Comparison of ENCODE assay signal across 17 mouse cellular contexts in genomic region chr9:99667596-99667995, GRCm38 (mm10). TPM values are rescaled to one million over a fixed set of nuclear protein-coding genes. Genes with fewer than 3 reads are reported as not detected.
DNase-seq lines count a peak whose midpoint lies in the region; ATAC-seq and TF ChIP-seq lines count a peak whose summit lies in the region.
"Had no signal": no experiment of that assay in that cellular context is flagged by ENCODE, and none has a peak within 500 bp of the region (broad histone marks: within the 10 kb centered on the region; RNA-seq: fewer than 3 reads in every experiment).

No protein-coding gene starts in this region.

- H3K4me1 ChIP-seq in heart, embryonic 12.5 days (replicated peaks) = no peaks in the 10 kb centered on the region
- H3K4me1 ChIP-seq in limb, embryonic 10.5 days = no peaks in the 10 kb centered on the region
- no peaks in the 10 kb centered on the region for H3K4me1 ChIP-seq in forebrain, postnatal 0 days (ENCODE audit: insufficient read depth)
- H3K4me1 ChIP-seq: liver, embryonic 13.5 days; neural tube, embryonic 13.5 days had no signal

- H3K36me3 ChIP-seq in heart, embryonic 12.5 days = peaks cover 76% of the 10 kb centered on the region
- peaks cover 89% of the 10 kb centered on the region for H3K36me3 ChIP-seq in limb, embryonic 10.5 days
- peaks cover 52% of the 10 kb centered on the region for H3K36me3 ChIP-seq in forebrain, postnatal 0 days (ENCODE audit: insufficient read depth)

- H3K27me3 ChIP-seq in heart, embryonic 12.5 days (replicated peaks) = no peaks in the 10 kb centered on the region
- H3K27me3 ChIP-seq in limb, embryonic 10.5 days (ENCODE audit: low read depth, poor library complexity, severe bottlenecking) = no peaks in the 10 kb centered on the region
- no peaks in the 10 kb centered on the region for H3K27me3 ChIP-seq in forebrain, postnatal 0 days (ENCODE audit: insufficient read depth, low read length)
- H3K27me3 ChIP-seq: liver, embryonic 13.5 days; neural tube, embryonic 13.5 days had no signal

- no peak overlapping the region for H3K9ac ChIP-seq in heart, embryonic 12.5 days
- no peak overlapping the region for H3K9ac ChIP-seq in forebrain, postnatal 0 days
- H3K9ac ChIP-seq: hindbrain, embryonic 14.5 days; liver, embryonic 13.5 days; neural tube, embryonic 13.5 days had no signal

- no peak for TF ChIP-seq CTCF in forebrain, postnatal 0 days (IDR thresholded peaks at IDR 0.05; ENCODE audit: low read depth)

- no peak overlapping the region for H3K4me3 ChIP-seq in heart, embryonic 12.5 days
- no peak overlapping the region for H3K4me3 ChIP-seq in limb, embryonic 10.5 days
- H3K4me3 ChIP-seq in forebrain, postnatal 0 days (ENCODE audit: low read depth, low read length) = no peak overlapping the region
- H3K4me3 ChIP-seq: erythroblast, embryonic 14.5 days; liver, embryonic 13.5 days; neural tube, embryonic 13.5 days had no signal

- DNase-seq in heart, adult 18-20 months = peak; percentile 56 to 74
- peak; percentile 31 for DNase-seq in NIH3T3 (ENCODE audit: low read depth)
- DNase-seq in gastrocnemius, adult 8-10 months (ENCODE audit: low spot score in 2 of 2) = peak; percentile 43 to 50
- peak; percentile 29 for DNase-seq in kidney, postnatal 14 days
- no peak for DNase-seq in limb, embryonic 10.5 days (ENCODE audit: low spot score)
- no peak for DNase-seq in forebrain, postnatal 0 days
- DNase-seq: cerebellum, postnatal 36 days; liver, embryonic 13.5 days; right cerebral cortex, postnatal 25 days had no signal

- H3K9me3 ChIP-seq in heart, embryonic 12.5 days (replicated peaks) = peaks cover 8% of the 10 kb centered on the region; the same call in 1 of the 2 replicates
- no peaks in the 10 kb centered on the region for H3K9me3 ChIP-seq in limb, embryonic 10.5 days (replicated peaks)
- no peaks in the 10 kb centered on the region for H3K9me3 ChIP-seq in forebrain, postnatal 0 days (ENCODE audit: low read length)
- H3K9me3 ChIP-seq: liver, embryonic 13.5 days; neural tube, embryonic 13.5 days had no signal

- no peak overlapping the region for H3K4me2 ChIP-seq in heart, embryonic 12.5 days
- no peak overlapping the region for H3K4me2 ChIP-seq in forebrain, postnatal 0 days (ENCODE audit: low read depth)
- H3K4me2 ChIP-seq: hindbrain, embryonic 14.5 days; liver, embryonic 13.5 days; midbrain, embryonic 11.5 days; neural tube, embryonic 13.5 days had no signal

- 83% methylated on average over 8 of the region's 8 CpGs for WGBS in heart, embryonic 12.5 days
- 89% methylated on average over 8 of the region's 8 CpGs for WGBS in limb, embryonic 10.5 days
- WGBS in forebrain, postnatal 0 days = 90% methylated on average over 8 of the region's 8 CpGs

- H3K27ac ChIP-seq in heart, embryonic 12.5 days (ENCODE audit: poor library complexity, severe bottlenecking) = no peak overlapping the region
- no peak overlapping the region for H3K27ac ChIP-seq in limb, embryonic 10.5 days
- no peak overlapping the region for H3K27ac ChIP-seq in forebrain, postnatal 0 days (ENCODE audit: low read depth, low read length)
- H3K27ac ChIP-seq: hindbrain, embryonic 14.5 days; liver, embryonic 13.5 days; neural tube, embryonic 13.5 days; stomach, postnatal 0 days had no signal

- no peak for ATAC-seq in heart, embryonic 12.5 days (ENCODE audit: insufficient number of reproducible peaks, low FRiP score)
- no peak for ATAC-seq in forebrain, postnatal 0 days
- ATAC-seq in megakaryocyte-erythroid progenitor cell, adult 5-6 weeks (replicated peaks; ENCODE audit: low FRiP score, low TSS enrichment, poor library complexity, severe bottlenecking) = no peak

RNA-seq across cellular contexts. Expression of gene Dzip1l, which starts 38.3 kb away (rescaled TPM):
- 1 to 10 TPM; 3.3 to 4.3 TPM for total RNA-seq in heart, adult 18-20 months (2021)
- 20.5 and 23.4 TPM in 2 replicates for polyA plus RNA-seq in heart, embryonic 12.5 days (2016; fragmentation: Nextera tagmentation; extraction: Ambion mirVana)
- 1 to 10 TPM; 1.1 to 2.1 (median 1.4) TPM for total RNA-seq in gastrocnemius, adult 8-10 months (2022)
- polyA plus RNA-seq in limb, embryonic 10.5 days (2016; fragmentation: Nextera tagmentation; extraction: Ambion mirVana) = 29.9 and 30.1 TPM in 2 replicates
- total RNA-seq in forebrain, postnatal 0 days (2014; rRNA removed) = 19.9 and 21.7 TPM in 2 replicates
- 5.8 and 8.9 TPM in 2 replicates for polyA plus RNA-seq in forebrain, postnatal 0 days (2015; fragmentation: Nextera tagmentation; extraction: Ambion mirVana)
- total RNA-seq in megakaryocyte-erythroid progenitor cell, adult 5-6 weeks (2014; fragmentation: Nextera tagmentation) = not detected in 2 replicates
- 0.11 TPM in 1 of 2 replicates, not detected in the other for total RNA-seq in megakaryocyte-erythroid progenitor cell, adult 5-6 weeks (2017)

RNA-seq across cellular contexts. Expression of gene Cldn18, which starts 49.5 kb away (rescaled TPM):
- total RNA-seq in heart, adult 18-20 months (2021) = not detected
- polyA plus RNA-seq in heart, embryonic 12.5 days (2016; fragmentation: Nextera tagmentation; extraction: Ambion mirVana) = 0.17 TPM in 1 of 2 replicates, not detected in the other
- total RNA-seq in gastrocnemius, adult 8-10 months (2022) = not detected
- not detected in 2 replicates for polyA plus RNA-seq in limb, embryonic 10.5 days (2016; fragmentation: Nextera tagmentation; extraction: Ambion mirVana)
- not detected in 2 replicates for total RNA-seq in forebrain, postnatal 0 days (2014; rRNA removed)
- polyA plus RNA-seq in forebrain, postnatal 0 days (2015; fragmentation: Nextera tagmentation; extraction: Ambion mirVana) = not detected in 2 replicates
- not detected in 2 replicates for total RNA-seq in megakaryocyte-erythroid progenitor cell, adult 5-6 weeks (2014; fragmentation: Nextera tagmentation)
- not detected in 2 replicates for total RNA-seq in megakaryocyte-erythroid progenitor cell, adult 5-6 weeks (2017)
- polyA plus RNA-seq: brain, embryonic 14.5 days; erythroblast, embryonic 14.5 days; hindbrain, embryonic 14.5 days; liver, embryonic 13.5 days; midbrain, embryonic 11.5 days had no signal

RNA-seq across cellular contexts. Expression of gene A4gnt, which starts 55.3 kb away (rescaled TPM):
- not detected for total RNA-seq in heart, adult 18-20 months (2021)
- not detected in 2 replicates for polyA plus RNA-seq in heart, embryonic 12.5 days (2016; fragmentation: Nextera tagmentation; extraction: Ambion mirVana)
- total RNA-seq in gastrocnemius, adult 8-10 months (2022) = not detected
- not detected in 2 replicates for polyA plus RNA-seq in limb, embryonic 10.5 days (2016; fragmentation: Nextera tagmentation; extraction: Ambion mirVana)
- total RNA-seq in forebrain, postnatal 0 days (2014; rRNA removed) = 0.57 TPM in 1 of 2 replicates, not detected in the other
- not detected in 2 replicates for polyA plus RNA-seq in forebrain, postnatal 0 days (2015; fragmentation: Nextera tagmentation; extraction: Ambion mirVana)
- not detected in 2 replicates for total RNA-seq in megakaryocyte-erythroid progenitor cell, adult 5-6 weeks (2014; fragmentation: Nextera tagmentation)
- not detected in 2 replicates for total RNA-seq in megakaryocyte-erythroid progenitor cell, adult 5-6 weeks (2017)
- polyA plus RNA-seq: brain, embryonic 14.5 days; erythroblast, embryonic 14.5 days; hindbrain, embryonic 14.5 days; liver, embryonic 13.5 days; midbrain, embryonic 11.5 days; neural tube, embryonic 13.5 days had no signal

Comparison
In these comparisons a context has a peak if more than half of its experiments do, and no peak if none do; other contexts are left out.
1. DNase-seq: peak in heart, adult 18-20 months (2 of 2), NIH3T3 (single experiment), gastrocnemius, adult 8-10 months (2 of 2) and kidney, postnatal 14 days (single experiment); none in limb, embryonic 10.5 days (single experiment) and forebrain, postnatal 0 days (single experiment).